In genomic region chr9:67260835-67261599, GRCm38 (mm10) we compare ENCODE assay signal across 8 mouse cellular contexts.
DNase-seq lines count a peak whose midpoint lies in the region; ATAC-seq lines count a peak whose summit lies in the region.
"Had no signal": no experiment of that assay in that cellular context is flagged by ENCODE, and none has a peak within 500 bp of the region (broad histone marks: within the 10 kb centered on the region; RNA-seq: fewer than 3 reads in every experiment).

No protein-coding gene starts in this region.

- H3K4me3 ChIP-seq in intestine, embryonic 15.5 days (replicated peaks) = no peak overlapping the region

- H3K4me1 ChIP-seq in intestine, embryonic 15.5 days (replicated peaks) = 0 out of 2 replicates have a peak, but pooled peaks cover 13% of the 10 kb centered on the region

- 37% methylated on average over 13 of the region's 13 CpGs for WGBS in intestine, embryonic 15.5 days

- H3K27me3 ChIP-seq in intestine, embryonic 15.5 days (replicated peaks) = no peaks in the 10 kb centered on the region

- ATAC-seq in intestine, embryonic 15.5 days = peak; percentile 85

- peak overlapping the region; percentile 1; the same call in 1 of the 2 replicates for H3K4me2 ChIP-seq in intestine, embryonic 15.5 days (replicated peaks)

- 0 out of 2 replicates have a peak, but pooled peaks cover 3% of the 10 kb centered on the region for H3K36me3 ChIP-seq in intestine, embryonic 15.5 days

- H3K9me3 ChIP-seq in intestine, embryonic 15.5 days = no peaks in the 10 kb centered on the region

- peak; percentile 19 for DNase-seq in Muller cell, postnatal 12 days (ENCODE audit: inconsistent ontology term)
- DNase-seq in embryo, embryonic 10 days (ENCODE audit: low spot score) = peak; percentile 27
- peak; percentile 7 for DNase-seq in lung, postnatal 25 days (ENCODE audit: low spot score)
- DNase-seq in adrenal gland, adult (ENCODE audit: inconsistent age in 2 of 2, low spot score in 1 of 2) = no peak
- no peak for DNase-seq in left cerebral cortex, adult 11 months (ENCODE audit: low spot score)
- no peak for DNase-seq in T-cell, adult 2 months (ENCODE audit: low spot score)
- DNase-seq: spleen, adult 18-20 months had no signal

- no peak overlapping the region for H3K9ac ChIP-seq in intestine, embryonic 15.5 days

- H3K27ac ChIP-seq in intestine, embryonic 15.5 days = peak overlapping the region; percentile 36

Comparison
In these comparisons a context has a peak if more than half of its experiments do, and no peak if none do; other contexts are left out.
1. DNase-seq: peak in Muller cell, postnatal 12 days (single experiment), embryo, embryonic 10 days (single experiment) and lung, postnatal 25 days (single experiment); none in adrenal gland, adult (0 of 2), left cerebral cortex, adult 11 months (single experiment) and T-cell, adult 2 months (single experiment).